Mouse (Mus musculus): ENCODE results near the gene Ms4a2.

Ms4a2 gene

DNA sequence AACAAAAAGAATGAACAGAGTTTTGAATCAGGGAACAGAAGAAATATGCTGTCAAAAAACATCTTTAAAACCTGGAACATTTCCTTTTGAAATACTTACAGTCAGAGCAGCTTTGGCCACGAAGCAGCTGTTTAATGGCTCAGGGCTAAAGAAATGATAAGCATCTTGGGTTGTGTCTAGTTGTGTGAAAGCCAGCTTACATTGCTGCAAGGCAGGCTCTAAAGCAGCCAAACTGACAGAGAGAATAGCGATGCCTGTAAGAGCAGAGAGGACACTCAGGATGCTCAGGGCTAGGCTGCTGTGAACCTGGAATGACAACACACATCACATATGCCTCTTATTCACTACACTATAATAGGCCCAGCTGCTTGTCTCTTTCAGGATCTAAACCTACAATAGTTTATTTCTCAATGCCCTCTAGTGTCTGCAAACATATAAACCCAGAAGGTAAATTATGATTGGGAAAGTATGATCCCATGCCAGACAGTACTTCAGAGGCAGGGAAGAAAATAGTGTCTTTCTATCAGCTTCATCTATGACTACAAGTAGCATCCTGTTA, 33.5 kb downstream of the Ms4a2 start:
- DNase-seq (ENCODE audit: extremely low read depth, low read depth, low spot score) = no peak

DNA sequence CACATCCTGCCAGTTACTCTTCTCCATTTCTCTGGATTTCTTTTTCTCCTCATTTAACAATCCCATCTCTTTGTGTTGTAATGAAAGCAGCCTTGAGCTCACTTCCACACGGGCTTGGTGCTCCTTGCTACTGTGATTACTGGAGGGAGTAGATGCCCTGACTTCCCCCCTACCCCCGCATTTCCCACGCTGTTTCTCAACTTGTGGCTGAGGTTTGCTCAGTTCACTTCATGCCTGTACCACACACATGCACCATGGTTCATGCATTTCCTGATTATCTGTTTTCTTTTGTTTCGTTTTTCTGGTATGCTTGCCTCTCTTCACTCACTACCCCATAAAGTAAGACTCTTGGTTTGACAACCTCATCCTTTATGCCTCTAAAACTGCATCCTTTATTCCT, 34.3 kb downstream of the Ms4a2 start:
- DNase-seq (ENCODE audit: extremely low read depth, low read depth, low spot score) = no peak

DNA sequence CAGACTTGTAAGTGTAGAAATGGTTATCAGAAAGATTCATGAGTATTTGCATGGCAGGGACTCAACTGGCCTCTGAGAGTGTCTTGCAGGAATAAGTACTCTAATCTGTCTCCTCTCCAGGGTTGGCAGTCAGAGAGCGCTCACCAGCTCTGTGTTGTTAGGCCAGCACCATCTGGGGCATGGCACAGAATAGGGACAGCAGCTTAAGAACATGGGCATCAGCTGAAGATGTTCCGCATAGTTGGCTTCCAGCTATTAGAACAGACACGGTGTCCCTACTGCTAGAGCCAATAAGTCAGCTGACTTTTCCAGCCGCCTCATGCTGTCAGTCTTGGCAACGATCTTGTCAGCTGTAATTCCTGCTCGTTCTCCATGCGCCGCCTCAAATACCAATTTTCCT, 48.6 kb downstream of the Ms4a2 start:
- DNase-seq (ENCODE audit: extremely low read depth, low read depth, low spot score) = no peak

Measured in fat pad, adult 2 months (tissue).